Mouse (Mus musculus) forebrain, postnatal 0 days (tissue): Measurements from ENCODE around the gene Zic1. TPM values are rescaled to one million over a fixed set of nuclear protein-coding genes. Genes with fewer than 3 reads are reported as not detected.

Source experiments
- ATAC-seq: fragments of 200-750 bp; cut with Nextera tagmentation; 2 replicates; pipeline ENCODE4 v1.8.0; 2017; ENCODE audit warnings: mild to moderate bottlenecking, moderate library complexity
- DNase-seq: peaks from one replicate; pipeline ENCODE4 v3.0.0-alpha.2; 2015
- H3K27ac ChIP-seq: fragments of 300-500 bp; sonication (generic); 2 replicates; pipeline ENCODE4 v1.5.1; 2014; ENCODE audit warnings: low read depth, mild to moderate bottlenecking, antibody characterized with exemption, low read length, moderate library complexity, mixed read lengths
- H3K27me3 ChIP-seq: fragments of 300-500 bp; sonication (generic); 2 replicates; pipeline ENCODE4 v1.6.1; 2014; ENCODE audit warnings: mild to moderate bottlenecking, low read length, mixed read lengths; ENCODE audit not compliant: insufficient read depth
- H3K36me3 ChIP-seq: fragments of 300-500 bp; sonication (generic); 2 replicates; pipeline ENCODE4 v1.6.1; 2014; ENCODE audit warnings: mild to moderate bottlenecking, moderate library complexity; ENCODE audit not compliant: insufficient read depth
- H3K4me1 ChIP-seq: fragments of 300-500 bp; sonication (generic); 2 replicates; pipeline ENCODE4 v1.6.1; 2014; ENCODE audit warnings: antibody characterized with exemption; ENCODE audit not compliant: insufficient read depth
- H3K4me2 ChIP-seq: fragments of 300-500 bp; sonication (generic); 2 replicates; pipeline ENCODE4 v1.6.1; 2014; ENCODE audit warnings: low read depth, mild to moderate bottlenecking, moderate library complexity
- H3K4me3 ChIP-seq: fragments of 300-500 bp; sonication (generic); 2 replicates; pipeline ENCODE4 v1.5.1; 2014; ENCODE audit warnings: low read depth, low read length, mixed read lengths
- H3K9ac ChIP-seq: fragments of 300-500 bp; sonication (generic); 2 replicates; pipeline ENCODE4 v1.6.1; 2014; ENCODE audit warnings: mild to moderate bottlenecking
- H3K9me3 ChIP-seq: fragments of 300-500 bp; sonication (generic); 2 replicates; pipeline ENCODE4 v1.6.1; 2016; ENCODE audit warnings: low read length
- CTCF ChIP-seq: sonication (generic); IDR thresholded peaks from 2 replicates; pipeline ENCODE4 v1.5.1; 2016; ENCODE audit warnings: antibody characterized with exemption, control low read depth, low read depth
- WGBS: fragments of 180-500 bp; shearing (Covaris S2); extraction: QIAGEN DNeasy Blood & Tissue Kit; methylation state at CpG from one replicate; pipeline ENCODE4 v1.1.7; 2014; 5-methylcytosine and 5-hydroxymethylcytosine counted together
- polyA plus RNA-seq: library from polyadenylated mRNA; unstranded; fragments of >200 nt; fragmentation: Nextera tagmentation; extraction: Ambion mirVana; gene quantifications from 2 replicates; pipeline ENCODE4 v1.2.1, GENCODE M21; 2015
- total RNA-seq: library from RNA; depleted of rRNA; stranded (reverse); fragments of >200 nt; gene quantifications from 2 replicates; pipeline ENCODE4 v1.2.3, GENCODE M21; 2014

Gene Zic1
- total and polyA plus RNA-seq, 2 experiments from 2014 or later, result 8.9 to 127 TPM

- no peak for ATAC-seq
- no peak overlapping the region for H3K27ac ChIP-seq
Measured at GRCm38 (mm10) chr9:91404229-91404628, 38.6 kb upstream of the Zic1 start.

GRCm38 (mm10) chr9:91401471-91401870, 35.9 kb upstream of the Zic1 start:
- no peaks in the 10 kb centered on the region for H3K9me3 ChIP-seq
- no peak for ATAC-seq
- no peak overlapping the region for H3K4me3 ChIP-seq
- no peaks in the 10 kb centered on the region for H3K36me3 ChIP-seq
- no peak overlapping the region for H3K9ac ChIP-seq
- no peak for DNase-seq
- H3K4me1 ChIP-seq, result no peaks in the 10 kb centered on the region
- peaks cover 93% of the 10 kb centered on the region for H3K27me3 ChIP-seq
- H3K27ac ChIP-seq, result no peak overlapping the region
- no peak overlapping the region for H3K4me2 ChIP-seq
- no peak for TF ChIP-seq CTCF
- WGBS, result 9% methylated on average over 10 of the region's 10 CpGs

More at GRCm38 (mm10) chr9:91404229-91404628, 38.6 kb upstream of the Zic1 start:
- DNase-seq, result no peak
- peaks cover 87% of the 10 kb centered on the region for H3K27me3 ChIP-seq
- H3K4me2 ChIP-seq, result no peak overlapping the region
- H3K4me1 ChIP-seq, result no peaks in the 10 kb centered on the region
- 8% methylated on average over 13 of the region's 13 CpGs for WGBS
- no peaks in the 10 kb centered on the region for H3K9me3 ChIP-seq
- no peak for TF ChIP-seq CTCF
- no peak overlapping the region for H3K9ac ChIP-seq
- H3K4me3 ChIP-seq, result no peak overlapping the region
- no peaks in the 10 kb centered on the region for H3K36me3 ChIP-seq

GRCm38 (mm10) chr9:91400482-91401093, 35.0 kb upstream of the Zic1 start:
- Histone ChIP-seq H3K4me2 (no peak overlapping the region), H3K27me3 (peaks cover 93% of the 10 kb centered on the region), H3K9me3 (no peaks in the 10 kb centered on the region), H3K36me3 (no peaks in the 10 kb centered on the region), H3K4me1 (no peaks in the 10 kb centered on the region), H3K4me3 (no peak overlapping the region), H3K9ac (no peak overlapping the region), H3K27ac (no peak overlapping the region)
- no peak for TF ChIP-seq CTCF
- no peak for ATAC-seq
- WGBS, result 15% methylated on average over 8 of the region's 8 CpGs
- no peak for DNase-seq

GRCm38 (mm10) chr9:91399976-91400375, 34.4 kb upstream of the Zic1 start:
- DNase-seq (no peak), ATAC-seq (no peak)
- peaks cover 92% of the 10 kb centered on the region for H3K27me3 ChIP-seq
- no peaks in the 10 kb centered on the region for H3K9me3 ChIP-seq
- H3K4me3 ChIP-seq, result no peak overlapping the region
- TF ChIP-seq CTCF, result no peak
- H3K9ac ChIP-seq, result no peak overlapping the region
- H3K36me3 ChIP-seq, result no peaks in the 10 kb centered on the region
- H3K27ac ChIP-seq, result no peak overlapping the region
- WGBS, result 29% methylated on average over 7 of the region's 7 CpGs
- H3K4me2 ChIP-seq, result no peak overlapping the region
- no peaks in the 10 kb centered on the region for H3K4me1 ChIP-seq

GRCm38 (mm10) chr9:91395066-91395772, 29.6 kb upstream of the Zic1 start:
- Histone ChIP-seq H3K9me3 (no peaks in the 10 kb centered on the region), H3K4me1 (no peaks in the 10 kb centered on the region), H3K27ac (no peak overlapping the region), H3K4me3 (no peak overlapping the region), H3K9ac (no peak overlapping the region), H3K36me3 (no peaks in the 10 kb centered on the region), H3K4me2 (no peak overlapping the region), H3K27me3 (peaks cover 91% of the 10 kb centered on the region)
- no peak for TF ChIP-seq CTCF
- 8% methylated on average over 14 of the region's 14 CpGs for WGBS
- ATAC-seq (no peak), DNase-seq (peak; percentile 40)

GRCm38 (mm10) chr9:91394211-91394646, 28.6 kb upstream of the Zic1 start:
- peaks cover 91% of the 10 kb centered on the region for H3K27me3 ChIP-seq
- H3K36me3 ChIP-seq, result no peaks in the 10 kb centered on the region
- no peak for TF ChIP-seq CTCF
- no peaks in the 10 kb centered on the region for H3K9me3 ChIP-seq
- no peak overlapping the region for H3K9ac ChIP-seq
- ATAC-seq (no peak), DNase-seq (no peak)
- 10% methylated on average over 14 of the region's 14 CpGs for WGBS
- no peak overlapping the region for H3K4me3 ChIP-seq
- no peak overlapping the region for H3K27ac ChIP-seq
- H3K4me1 ChIP-seq, result no peaks in the 10 kb centered on the region
- no peak overlapping the region for H3K4me2 ChIP-seq

GRCm38 (mm10) chr9:91393376-91394068, 27.9 kb upstream of the Zic1 start:
- Histone ChIP-seq H3K4me1 (no peaks in the 10 kb centered on the region), H3K9me3 (no peaks in the 10 kb centered on the region), H3K27me3 (peaks cover 92% of the 10 kb centered on the region), H3K27ac (no peak overlapping the region), H3K4me3 (no peak overlapping the region), H3K4me2 (no peak overlapping the region), H3K36me3 (no peaks in the 10 kb centered on the region), H3K9ac (no peak overlapping the region)
- DNase-seq, result no peak
- 12% methylated on average over 8 of the region's 8 CpGs for WGBS
- ATAC-seq, result no peak
- TF ChIP-seq CTCF, result no peak
